Mouse (Mus musculus) right cerebral cortex, postnatal 25 days (tissue): ENCODE measurements around the gene Mettl24.
"Not testable (repeated sequence)": the region's sequence is repeated elsewhere in the genome, so short reads cannot be mapped to it uniquely, and the experiment has no call there.

ENCODE experiments used
- DNase-seq: peaks from one replicate; pipeline ENCODE4 v3.0.0; 2022

The Mettl24 gene

GRCm38 (mm10) chr10:40740696-40741095, 57.6 kb downstream of the Mettl24 start:
- DNase-seq, result no peak

- no peak for DNase-seq
These were observed 67.4 kb downstream of the Mettl24 start for GRCm38 (mm10) chr10:40750293-40751047.

- peak; percentile 52 for DNase-seq
These were observed 68.1 kb downstream of the Mettl24 start for GRCm38 (mm10) chr10:40751157-40751556.

GRCm38 (mm10) chr10:40753036-40753435, 70.0 kb downstream of the Mettl24 start:
- no peak for DNase-seq

- no peak for DNase-seq
These were observed 75.3 kb downstream of the Mettl24 start for GRCm38 (mm10) chr10:40758171-40759010.

- DNase-seq, result not testable (repeated sequence)
These were observed 76.5 kb downstream of the Mettl24 start for GRCm38 (mm10) chr10:40759391-40760194.

- DNase-seq, result no peak
These were observed 77.3 kb downstream of the Mettl24 start for GRCm38 (mm10) chr10:40760195-40761009.

- DNase-seq, result no peak
These were observed 78.1 kb downstream of the Mettl24 start for GRCm38 (mm10) chr10:40761010-40761752.

- DNase-seq, result no peak
These were observed 79.5 kb downstream of the Mettl24 start for GRCm38 (mm10) chr10:40762624-40763023.

GRCm38 (mm10) chr10:40763084-40763720, 80.1 kb downstream of the Mettl24 start:
- DNase-seq, result no peak

GRCm38 (mm10) chr10:40772266-40772665, 89.2 kb downstream of the Mettl24 start:
- no peak for DNase-seq

- DNase-seq, result no peak
These were observed 92.1 kb downstream of the Mettl24 start for GRCm38 (mm10) chr10:40775151-40775550.

GRCm38 (mm10) chr10:40775655-40776054, 92.6 kb downstream of the Mettl24 start:
- no peak for DNase-seq

GRCm38 (mm10) chr10:40777171-40777570, 94.1 kb downstream of the Mettl24 start:
- no peak for DNase-seq

- no peak for DNase-seq
These were observed 95.4 kb downstream of the Mettl24 start for GRCm38 (mm10) chr10:40778472-40778871.

- DNase-seq, result no peak
These were observed 107.3 kb downstream of the Mettl24 start for GRCm38 (mm10) chr10:40790406-40790805.

GRCm38 (mm10) chr10:40792115-40792514, 109.0 kb downstream of the Mettl24 start:
- no peak for DNase-seq

- DNase-seq, result no peak
These were observed 122.1 kb downstream of the Mettl24 start for GRCm38 (mm10) chr10:40805221-40805620.

- no peak for DNase-seq
These were observed 123.1 kb downstream of the Mettl24 start for GRCm38 (mm10) chr10:40806221-40806620.

- DNase-seq, result not testable (repeated sequence)
These were observed 126.4 kb downstream of the Mettl24 start for GRCm38 (mm10) chr10:40809411-40809910.

- DNase-seq, result no peak
These were observed 130.5 kb downstream of the Mettl24 start for GRCm38 (mm10) chr10:40813627-40814026.
